Mouse (Mus musculus) induced T-regulatory cell, adult 2 months (primary cell): ENCODE measurements around the gene Olfr1377.
"Not testable (repeated sequence)": the region's sequence is repeated elsewhere in the genome, so short reads cannot be mapped to it uniquely, and the experiment has no call there.

Source experiments
- DNase-seq: peaks from one replicate; pipeline ENCODE4 v3.0.0-alpha.2; 2012; ENCODE audit warnings: low read depth

Gene Olfr1377

DNA sequence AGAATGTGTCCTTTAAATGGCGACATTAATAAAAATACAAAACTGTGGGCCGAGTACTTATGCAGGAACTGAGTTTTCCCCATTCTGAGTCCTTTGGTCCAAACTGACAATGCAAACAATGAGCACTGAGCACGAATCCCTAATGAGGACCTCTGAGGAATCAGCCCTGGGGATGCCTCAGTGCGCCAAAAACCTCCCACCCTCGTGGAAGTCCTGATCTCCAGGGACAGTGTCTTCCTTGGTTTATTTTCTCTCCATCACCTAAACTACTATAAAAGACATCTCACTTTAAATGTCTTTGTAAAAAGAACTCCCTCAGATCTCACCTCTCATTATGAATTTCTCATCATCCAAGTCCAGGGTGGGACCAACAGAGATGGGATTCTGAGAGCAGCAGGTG, at the start of gene Olfr1377:
Olfr1377 (plus strand) TSS at position 301 of the 400 bp plus-strand sequence.
- no peak for DNase-seq

DNA sequence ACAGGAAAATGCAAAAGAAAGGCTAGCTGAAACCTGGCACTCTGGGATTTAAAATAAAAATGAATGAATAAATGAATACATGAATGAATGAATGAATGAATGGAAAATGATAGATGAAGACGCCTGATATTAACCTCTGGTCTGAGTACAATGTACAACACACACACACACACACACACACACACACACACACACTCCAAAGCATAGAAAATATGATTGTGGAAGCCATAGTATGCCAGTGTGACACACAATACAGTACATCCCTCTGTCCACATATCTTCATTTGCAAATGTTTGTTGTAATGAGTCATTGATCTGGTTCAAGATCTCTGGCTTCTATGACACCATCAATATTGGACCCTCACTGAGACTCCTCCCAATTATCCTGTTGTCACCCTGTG, 49.7 kb upstream of the Olfr1377 start:
- DNase-seq, result no peak

DNA sequence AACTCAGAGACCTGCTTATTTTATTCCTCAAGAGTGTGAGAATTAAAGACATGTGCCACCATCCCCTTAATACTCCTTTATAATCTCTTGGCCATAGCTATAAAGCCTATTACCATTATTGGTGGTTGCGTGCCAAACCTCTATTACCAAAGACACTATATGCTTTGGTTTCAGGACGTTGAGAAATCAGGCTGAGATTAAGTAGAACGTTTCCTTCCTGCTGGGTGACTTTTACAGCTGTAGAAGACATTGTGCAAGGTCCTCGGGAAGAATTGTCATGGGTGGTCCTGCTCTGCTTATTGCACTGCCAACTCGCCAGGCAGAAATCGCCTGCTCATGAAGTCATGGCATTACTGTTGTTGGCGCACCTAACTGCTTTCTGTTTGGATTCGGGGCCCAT, 43.3 kb upstream of the Olfr1377 start:
- no peak for DNase-seq

DNA sequence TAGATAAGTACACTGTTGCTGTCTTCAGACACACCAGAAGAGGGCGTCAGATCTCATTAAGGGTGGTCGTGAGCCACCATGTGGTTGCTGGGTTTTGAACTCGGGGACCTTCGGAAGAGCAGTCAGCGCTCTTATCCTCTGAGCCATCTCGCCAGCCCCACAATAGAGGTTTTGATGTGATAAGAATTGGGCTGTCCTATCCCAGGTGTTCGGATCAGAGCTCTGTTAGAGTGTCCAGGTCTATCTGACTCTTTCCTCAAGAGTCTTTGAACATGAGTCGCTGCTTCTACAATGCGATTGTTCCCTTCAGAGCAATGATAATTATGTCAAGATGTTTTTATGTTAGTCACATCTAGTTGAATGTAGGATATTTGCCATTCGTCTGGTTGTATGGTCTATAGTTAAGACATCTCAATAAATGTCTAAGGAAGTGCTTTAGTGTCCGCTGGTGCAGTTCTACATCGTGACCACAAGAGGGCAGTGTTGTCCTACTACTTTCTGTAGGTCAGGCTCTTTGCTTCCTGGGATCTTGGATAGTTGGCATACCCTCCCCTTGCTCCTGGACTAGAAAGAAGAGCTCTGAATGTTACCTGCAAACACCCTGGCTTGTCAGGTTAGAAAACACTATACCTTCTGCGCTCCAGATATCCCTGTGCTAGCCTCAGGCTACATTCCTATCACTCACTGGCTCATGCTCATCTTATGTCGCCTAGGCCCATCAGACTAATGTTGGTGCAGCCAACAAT, 42.0 kb upstream of the Olfr1377 start:
- peak; percentile 60 for DNase-seq

DNA sequence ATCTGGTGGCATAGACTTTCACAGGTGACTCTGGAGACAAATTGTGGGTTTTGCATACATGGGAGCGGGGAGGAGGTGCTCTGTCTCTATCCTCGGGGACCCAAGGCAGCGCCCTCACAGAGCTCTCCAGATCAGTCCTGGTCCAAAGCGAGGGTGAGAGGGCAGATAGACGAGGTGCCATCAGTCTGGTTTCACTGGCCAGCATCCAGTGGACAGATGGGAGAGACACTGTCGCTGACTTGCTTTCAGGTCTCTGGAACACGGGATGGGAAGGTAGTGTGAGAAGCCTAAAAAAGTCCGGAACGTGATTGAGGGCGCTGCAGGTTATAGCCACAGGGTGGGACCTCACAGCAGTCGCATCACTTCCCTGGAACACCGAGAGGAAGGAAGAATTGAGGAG, 39.4 kb upstream of the Olfr1377 start:
- no peak for DNase-seq

DNA sequence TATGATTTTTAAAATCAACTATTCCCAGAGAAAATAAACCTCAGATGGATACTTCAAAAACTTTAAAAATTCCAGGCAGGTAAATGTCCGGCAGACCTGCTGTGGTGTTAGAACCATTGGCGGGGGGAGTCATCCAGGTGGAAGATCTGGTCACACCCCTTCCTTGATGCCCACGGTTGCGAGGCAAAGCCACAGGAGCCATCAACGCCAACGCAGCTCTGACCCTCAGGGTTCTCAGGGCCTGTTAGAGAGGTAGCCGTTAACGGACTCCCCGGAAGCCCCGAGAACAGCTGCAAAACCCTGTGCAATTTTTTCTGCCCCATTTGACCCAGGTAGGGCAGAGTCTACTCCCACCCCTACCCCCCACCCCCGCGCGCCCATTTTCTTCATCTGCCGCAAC, 38.3 kb upstream of the Olfr1377 start, which contains the start of gene 4933414I15Rik:
4933414I15Rik (minus strand) TSS at position 260 of the 400 bp plus-strand sequence.
- no peak for DNase-seq

DNA sequence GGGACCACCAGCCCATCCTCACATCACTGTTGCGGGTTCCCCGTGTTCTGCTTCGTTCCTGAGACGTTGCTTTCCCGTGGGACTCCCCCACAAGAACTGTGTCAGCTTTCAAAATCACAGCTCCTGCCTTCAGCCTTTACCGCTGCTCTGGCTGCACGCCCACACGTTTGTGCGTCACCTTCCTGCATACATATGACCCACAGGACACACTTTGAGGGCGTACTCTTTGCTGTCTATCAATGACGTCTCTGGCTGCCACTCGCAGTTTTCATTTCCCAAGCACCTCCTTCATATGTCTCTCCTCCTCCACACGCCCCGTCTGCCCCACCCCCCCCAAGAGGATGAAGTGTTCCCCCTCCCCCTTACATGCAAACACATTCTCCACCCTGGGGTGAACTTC, 29.5 kb upstream of the Olfr1377 start:
- peak; percentile 65 for DNase-seq

- DNase-seq, result no peak
Observed at GRCm38 (mm10) chr11:50953665-50954064, 28.1 kb upstream of the Olfr1377 start, which contains the start of gene Prop1. TSS of gene Prop1 (minus strand) at chr11:50953765.

DNA sequence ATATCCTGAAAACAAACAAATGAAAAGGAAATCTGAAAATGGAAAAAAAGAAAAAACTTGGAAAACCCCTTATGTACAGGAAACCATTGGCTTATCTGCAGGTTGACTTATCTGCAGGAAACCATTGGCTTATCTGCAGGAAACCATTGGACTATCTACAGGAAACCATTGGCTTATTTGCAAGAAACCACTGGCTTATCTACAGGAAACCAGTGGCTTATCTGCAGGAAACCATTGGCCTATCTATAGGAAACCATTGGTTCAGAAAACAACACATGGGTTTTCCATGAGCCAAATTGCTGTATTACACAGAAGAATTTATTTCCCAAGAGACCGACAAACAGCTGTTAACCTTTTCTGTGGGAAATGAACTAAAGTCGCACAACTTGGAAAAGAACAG, 16.9 kb upstream of the Olfr1377 start:
- DNase-seq, result no peak

- no peak for DNase-seq
Observed at GRCm38 (mm10) chr11:50966230-50966629, 15.5 kb upstream of the Olfr1377 start, which contains the start of gene Olfr1378. TSS of gene Olfr1378 (plus strand) at chr11:50966530.

DNA sequence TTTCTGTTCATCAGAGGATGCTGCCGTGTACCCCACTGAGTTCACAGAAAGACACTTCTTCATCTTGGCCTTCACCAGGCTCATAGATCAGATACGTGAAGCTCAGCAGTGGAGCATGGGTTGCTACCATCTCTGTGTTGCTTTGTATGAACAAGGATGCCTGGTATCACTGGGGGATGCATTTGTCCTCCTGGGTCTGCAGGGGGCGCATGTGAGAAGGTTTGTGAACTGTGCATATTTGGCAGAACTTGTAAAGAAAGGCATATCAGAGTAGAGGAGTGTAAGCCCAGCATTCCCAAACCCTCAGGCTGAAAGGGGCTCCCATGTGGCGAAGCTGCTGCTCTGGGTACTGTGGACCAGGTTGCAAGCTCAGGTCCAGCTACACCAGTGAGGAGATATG, 4.6 kb upstream of the Olfr1377 start:
- peak; percentile 2 for DNase-seq

DNA sequence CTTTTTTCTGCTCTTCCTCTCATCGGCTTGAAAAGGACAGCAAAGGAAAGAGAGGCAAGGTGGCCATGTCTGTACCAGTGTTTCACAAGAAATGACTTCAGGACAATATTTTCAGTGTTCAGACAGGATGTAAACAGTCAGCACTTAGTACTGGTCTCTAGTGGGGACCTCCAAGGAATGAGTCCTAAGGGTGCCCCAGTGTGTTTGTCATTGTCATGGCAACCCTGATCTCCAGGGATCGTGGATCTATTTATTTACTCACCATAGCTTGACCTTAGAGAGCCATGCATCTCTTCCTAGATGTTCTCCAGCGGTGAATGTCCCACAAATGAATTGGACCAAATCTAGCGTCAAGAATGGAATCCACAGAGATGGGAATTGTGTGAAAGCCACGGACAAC, 21.5 kb downstream of the Olfr1377 start, which contains the start of gene Olfr51:
Olfr51 (plus strand) TSS at position 301 of the 400 bp plus-strand sequence.
- DNase-seq, result no peak

GRCm38 (mm10) chr11:51011821-51012220, 30.1 kb downstream of the Olfr1377 start:
- no peak for DNase-seq

- no peak for DNase-seq
Observed at GRCm38 (mm10) chr11:51013936-51014335, 32.2 kb downstream of the Olfr1377 start, which contains the start of gene Olfr54. TSS of gene Olfr54 (plus strand) at chr11:51014236.

DNA sequence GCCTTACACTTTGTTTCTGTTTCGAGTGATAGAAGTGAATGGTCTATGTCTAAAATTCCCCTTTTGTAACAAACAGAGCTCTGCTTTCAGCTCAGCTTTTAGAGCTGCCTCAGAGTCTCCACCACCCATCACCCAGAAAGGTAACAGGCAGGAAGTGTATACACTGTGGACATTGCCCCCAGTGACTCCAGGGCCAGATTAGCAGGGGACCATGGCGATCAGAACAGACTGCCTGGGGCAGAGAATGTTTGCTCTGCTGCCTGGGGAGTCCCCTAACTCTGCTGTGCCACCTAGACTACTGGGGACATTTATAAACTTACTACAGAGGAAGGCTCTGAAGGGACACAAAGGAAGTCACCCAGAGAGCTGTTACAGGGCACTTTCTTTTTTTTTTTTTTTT, 34.6 kb downstream of the Olfr1377 start:
- no peak for DNase-seq

DNA sequence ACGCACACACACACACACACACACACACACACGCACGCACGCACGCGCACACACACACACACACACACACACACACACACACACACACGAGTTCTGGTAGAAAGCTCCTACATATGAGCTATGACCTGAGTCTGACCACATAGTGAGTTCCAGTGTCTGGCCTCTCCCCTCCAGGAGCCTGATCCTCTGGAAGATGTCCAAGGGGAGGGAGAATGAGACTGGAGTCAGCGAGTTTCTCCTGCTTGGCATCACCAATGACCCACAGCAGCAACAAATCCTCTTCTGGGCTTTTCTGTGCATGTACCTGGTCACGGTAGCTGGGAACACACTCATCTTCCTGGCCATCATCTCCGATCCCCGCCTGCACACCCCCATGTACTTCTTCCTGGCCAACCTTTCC, 45.0 kb downstream of the Olfr1377 start:
- DNase-seq, result not testable (repeated sequence)

DNA sequence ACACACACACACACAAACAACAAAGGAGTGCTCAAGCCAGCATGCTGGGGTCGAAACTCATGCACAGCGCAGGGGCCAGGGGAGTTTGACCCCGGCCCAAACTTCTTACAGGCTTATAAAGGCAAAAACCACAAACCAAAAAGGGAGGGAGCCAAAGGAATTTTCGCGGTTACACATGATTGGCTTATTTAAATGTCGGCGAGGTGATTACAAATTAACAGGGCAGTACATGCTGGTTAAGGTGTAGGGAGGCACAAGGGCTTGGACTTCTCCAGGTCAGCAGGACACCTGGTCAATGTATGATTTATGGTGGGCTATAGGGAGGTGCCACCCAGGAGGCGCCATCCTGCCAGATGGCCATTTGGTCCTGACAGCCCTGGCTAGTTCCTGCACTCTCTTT, 47.6 kb downstream of the Olfr1377 start:
- not testable (repeated sequence) for DNase-seq

GRCm38 (mm10) chr11:51030225-51030624, 48.5 kb downstream of the Olfr1377 start:
- DNase-seq, result no peak

GRCm38 (mm10) chr11:51032851-51033250, 51.1 kb downstream of the Olfr1377 start:
- DNase-seq, result peak; percentile 54

GRCm38 (mm10) chr11:51034141-51034540, 52.4 kb downstream of the Olfr1377 start:
- DNase-seq, result not testable (repeated sequence)

- no peak for DNase-seq
Observed at GRCm38 (mm10) chr11:51035951-51036350, 54.2 kb downstream of the Olfr1377 start.
